Mouse (Mus musculus) limb, embryonic 14.5 days (tissue): ENCODE measurements around the gene Hdac9. TPM values are rescaled to one million over a fixed set of nuclear protein-coding genes. Genes with fewer than 3 reads are reported as not detected.

Experiments used
- ATAC-seq: fragments of 200-750 bp; cut with Nextera tagmentation; 2 replicates; pipeline ENCODE4 v1.8.0; 2017; ENCODE audit warnings: low read depth, moderate number of reproducible peaks, moderate TSS enrichment; ENCODE audit not compliant: low FRiP score
- DNase-seq: peaks from one replicate; pipeline ENCODE4 v3.0.0-alpha.2; 2015; ENCODE audit warnings: low spot score
- H3K27ac ChIP-seq: fragments of 300-500 bp; sonication (generic); replicated peaks from 2 replicates; pipeline ENCODE4 v1.5.1; 2014; ENCODE audit warnings: low read depth, mild to moderate bottlenecking, low read length, moderate library complexity, mixed read lengths
- H3K27me3 ChIP-seq: fragments of 300-500 bp; sonication (generic); 2 replicates; pipeline ENCODE4 v1.6.1; 2014; ENCODE audit warnings: low read length, mixed read lengths; ENCODE audit not compliant: control insufficient read depth, insufficient read depth
- H3K36me3 ChIP-seq: fragments of 300-500 bp; sonication (generic); 2 replicates; pipeline ENCODE4 v1.6.1; 2014; ENCODE audit warnings: mild to moderate bottlenecking, low read length, moderate library complexity, mixed read lengths; ENCODE audit not compliant: control insufficient read depth, insufficient read depth
- H3K4me1 ChIP-seq: fragments of 300-500 bp; sonication (generic); 2 replicates; pipeline ENCODE4 v1.6.1; 2014; ENCODE audit warnings: antibody characterized with exemption, low read length, mixed read lengths; ENCODE audit not compliant: control insufficient read depth, insufficient read depth
- H3K4me2 ChIP-seq: fragments of 300-500 bp; sonication (generic); replicated peaks from 2 replicates; pipeline ENCODE4 v1.6.1; 2014; ENCODE audit warnings: low read depth, mild to moderate bottlenecking, low read length, moderate library complexity; ENCODE audit not compliant: severe bottlenecking
- H3K4me3 ChIP-seq: fragments of 300-500 bp; sonication (generic); replicated peaks from 2 replicates; pipeline ENCODE4 v1.5.1; 2014; ENCODE audit warnings: low read length
- H3K9ac ChIP-seq: fragments of 300-500 bp; sonication (generic); 2 replicates; pipeline ENCODE4 v1.6.1; 2014; ENCODE audit warnings: mild to moderate bottlenecking, low read depth, low read length, moderate library complexity; ENCODE audit not compliant: severe bottlenecking
- H3K9me3 ChIP-seq: fragments of 300-500 bp; sonication (generic); 2 replicates; pipeline ENCODE4 v1.6.1; 2016; ENCODE audit warnings: low read length; ENCODE audit not compliant: control insufficient read depth
- POLR2A ChIP-seq: fragments of 200-500 bp; IDR thresholded peaks from 2 replicates; pipeline ENCODE4 v1.8.0; 2012; ENCODE audit warnings: inconsistent platforms, mild to moderate bottlenecking, moderate library complexity, borderline replicate concordance; ENCODE audit not compliant: insufficient read depth, insufficient read length; ENCODE audit errors: extremely low read depth
- WGBS: fragments of 180-500 bp; shearing (Covaris S2); extraction: QIAGEN DNeasy Blood & Tissue Kit; methylation state at CpG from one replicate; pipeline ENCODE4 v1.1.7; 2014; 5-methylcytosine and 5-hydroxymethylcytosine counted together
- polyA plus RNA-seq, 2 experiments: library from polyadenylated mRNA; depleted of rRNA in 1 of 2; stranded (reverse) in 1 of 2; unstranded in 1 of 2; fragments of >200 nt; fragmentation: Nextera tagmentation in 1 of 2; extraction: Ambion mirVana in 1 of 2; gene quantifications; 2 replicates each; pipeline versions ENCODE4 v1.2.1 to v1.2.3; 2012 to 2014

Gene Hdac9
- polyA plus RNA-seq, 2 experiments: 7.8 to 9.7 TPM

- no peaks in the 10 kb centered on the region for H3K4me1 ChIP-seq
- no peak overlapping the region for H3K4me2 ChIP-seq
- no peaks in the 10 kb centered on the region for H3K9me3 ChIP-seq
- no peaks in the 10 kb centered on the region for H3K27me3 ChIP-seq
- DNase-seq (no peak), ATAC-seq (no peak)
- H3K36me3 ChIP-seq: no peaks in the 10 kb centered on the region
- TF ChIP-seq POLR2A: no peak
- WGBS: 91% methylated on average over 3 of the region's 3 CpGs
- no peak overlapping the region for H3K4me3 ChIP-seq
- no peak overlapping the region for H3K9ac ChIP-seq
- H3K27ac ChIP-seq: no peak overlapping the region
Measured at GRCm38 (mm10) chr12:34176790-34177189, 740.1 kb downstream of the Hdac9 start.

- H3K36me3 ChIP-seq: no peaks in the 10 kb centered on the region
- no peak overlapping the region for H3K27ac ChIP-seq
- DNase-seq (no peak), ATAC-seq (no peak)
- H3K4me3 ChIP-seq: no peak overlapping the region
- no peak overlapping the region for H3K9ac ChIP-seq
- 47% methylated on average over 1 of the region's 1 CpGs for WGBS
- no peaks in the 10 kb centered on the region for H3K9me3 ChIP-seq
- TF ChIP-seq POLR2A: no peak
- no peak overlapping the region for H3K4me2 ChIP-seq
- 0 out of 2 replicates have a peak, but pooled peaks cover 3% of the 10 kb centered on the region for H3K4me1 ChIP-seq
- H3K27me3 ChIP-seq: no peaks in the 10 kb centered on the region
Measured at GRCm38 (mm10) chr12:34173036-34173435, 743.9 kb downstream of the Hdac9 start.

- H3K4me2 ChIP-seq: no peak overlapping the region
- 0 out of 2 replicates have a peak, but pooled peaks cover 3% of the 10 kb centered on the region for H3K4me1 ChIP-seq
- no peaks in the 10 kb centered on the region for H3K9me3 ChIP-seq
- TF ChIP-seq POLR2A: no peak
- no peaks in the 10 kb centered on the region for H3K27me3 ChIP-seq
- 0 out of 2 replicates have a peak overlapping the region, but pooled peaks have one; percentile 56 for H3K27ac ChIP-seq
- no peak overlapping the region for H3K9ac ChIP-seq
- DNase-seq (peak; percentile 37), ATAC-seq (peak; percentile 78)
- H3K36me3 ChIP-seq: no peaks in the 10 kb centered on the region
- no peak overlapping the region for H3K4me3 ChIP-seq
- WGBS: 11% methylated on average over 3 of the region's 3 CpGs
Measured at GRCm38 (mm10) chr12:34170601-34171000, 746.3 kb downstream of the Hdac9 start.

- no peak for DNase-seq
Measured at GRCm38 (mm10) chr12:34165674-34166073, 751.2 kb downstream of the Hdac9 start.

GRCm38 (mm10) chr12:34156301-34156700, 760.6 kb downstream of the Hdac9 start:
- H3K27me3 ChIP-seq: no peaks in the 10 kb centered on the region
- WGBS: 54% methylated on average over 6 of the region's 6 CpGs
- TF ChIP-seq POLR2A: no peak
- DNase-seq (no peak), ATAC-seq (no peak; the same call in 1 of the 2 replicates)
- H3K36me3 ChIP-seq: no peaks in the 10 kb centered on the region
- no peak overlapping the region for H3K9ac ChIP-seq
- H3K4me1 ChIP-seq: peaks cover 16% of the 10 kb centered on the region
- no peak overlapping the region for H3K4me2 ChIP-seq
- no peaks in the 10 kb centered on the region for H3K9me3 ChIP-seq
- no peak overlapping the region for H3K27ac ChIP-seq
- H3K4me3 ChIP-seq: no peak overlapping the region

More at GRCm38 (mm10) chr12:34165674-34166073, 751.2 kb downstream of the Hdac9 start:
- no peak overlapping the region for H3K4me2 ChIP-seq
- H3K9ac ChIP-seq: no peak overlapping the region
- H3K4me3 ChIP-seq: no peak overlapping the region
- TF ChIP-seq POLR2A: no peak
- H3K27me3 ChIP-seq: no peaks in the 10 kb centered on the region
- no peaks in the 10 kb centered on the region for H3K36me3 ChIP-seq
- no peak for ATAC-seq
- H3K27ac ChIP-seq: no peak overlapping the region
- 0 out of 2 replicates have a peak, but pooled peaks cover 2% of the 10 kb centered on the region for H3K4me1 ChIP-seq
- H3K9me3 ChIP-seq: no peaks in the 10 kb centered on the region
- WGBS: 69% methylated on average over 4 of the region's 4 CpGs
